Mouse (Mus musculus) G1E (cell line): ENCODE measurements around the gene Slc25a26. TPM values are rescaled to one million over a fixed set of nuclear protein-coding genes. Genes with fewer than 3 reads are reported as not detected.
"Not testable (repeated sequence)": the region's sequence is repeated elsewhere in the genome, so short reads cannot be mapped to it uniquely, and the experiment has no call there.

ENCODE experiments used
- ATAC-seq: 2 replicates; pipeline ENCODE4 v1.8.0; 2016; ENCODE audit warnings: mild to moderate bottlenecking; ENCODE audit not compliant: insufficient number of reproducible peaks, poor library complexity, low FRiP score, severe bottlenecking; ENCODE audit errors: extremely low read depth
- DNase-seq: peaks from one replicate; pipeline ENCODE4 v3.0.0; 2012; ENCODE audit warnings: low spot score
- H3K27me3 ChIP-seq: 2 replicates; pipeline ENCODE4 v1.6.1; 2012; ENCODE audit warnings: mild to moderate bottlenecking, low read length, inconsistent platforms; ENCODE audit not compliant: insufficient read depth
- H3K36me3 ChIP-seq: replicated peaks from 2 replicates; pipeline ENCODE3; 2012; ENCODE audit warnings: mild to moderate bottlenecking, inconsistent platforms
- H3K4me1 ChIP-seq: 2 replicates; pipeline ENCODE4 v1.6.1; 2012; ENCODE audit warnings: low read depth, low read length, inconsistent platforms, mixed read lengths; ENCODE audit not compliant: insufficient read depth
- H3K4me3 ChIP-seq: 2 replicates; pipeline ENCODE4 v1.5.1; 2012; ENCODE audit warnings: low read depth, mild to moderate bottlenecking, inconsistent platforms, low read length, moderate library complexity, mixed read lengths
- H3K9me3 ChIP-seq: replicated peaks from 2 replicates; pipeline ENCODE4 v1.6.1; 2012; ENCODE audit warnings: inconsistent platforms
- CTCF ChIP-seq: IDR thresholded peaks from 2 replicates; pipeline ENCODE4 v1.5.1; 2012; ENCODE audit warnings: low read depth, low read length, inconsistent platforms, mixed read lengths
- GATA1 ChIP-seq: IDR thresholded peaks from 2 replicates; pipeline ENCODE4 v1.6.1; 2012; ENCODE audit warnings: borderline replicate concordance, low read length, inconsistent platforms, mixed read lengths
- GATA2 ChIP-seq: IDR thresholded peaks from 2 replicates; pipeline ENCODE4 v1.6.1; 2012; ENCODE audit warnings: low read depth, low read length, inconsistent platforms, borderline replicate concordance
- POLR2AphosphoS5 ChIP-seq: IDR thresholded peaks from 2 replicates; pipeline ENCODE4 v1.6.1; 2012; ENCODE audit warnings: low read depth, low read length, inconsistent platforms; ENCODE audit not compliant: insufficient replicate concordance
- TAL1 ChIP-seq: conservative IDR thresholded peaks from 2 replicates; pipeline ENCODE4 v1.6.1; 2012; ENCODE audit warnings: low read depth, low read length, inconsistent platforms, mixed read lengths
- polyA plus RNA-seq: library from polyadenylated mRNA; stranded (reverse); fragments of >175 nt; gene quantifications from 2 replicates; pipeline ENCODE4 v1.2.3, GENCODE M21; 2012
- total RNA-seq, 2 experiments: library from RNA; stranded (forward) in 1 of 2; stranded (reverse) in 1 of 2; fragments of 200-1000 nt in 1 of 2; fragments of >200 nt in 1 of 2; fragmentation: Nextera tagmentation in 1 of 2; gene quantifications; 2 replicates each; pipeline ENCODE4 v1.2.3; 2014 to 2017

The Slc25a26 gene
- total and polyA plus RNA-seq, 3 experiments, result 3.3 to 11.8 (median 7.0) TPM

- Histone ChIP-seq H3K36me3 (peaks cover 48% of the 10 kb centered on the region), H3K4me1 (no peaks in the 10 kb centered on the region), H3K9me3 (no peaks in the 10 kb centered on the region), H3K27me3 (no peaks in the 10 kb centered on the region), H3K4me3 (no peak overlapping the region)
- no peak for TF ChIP-seq POLR2AphosphoS5
- no peak for TF ChIP-seq TAL1
- TF ChIP-seq CTCF, result no peak
- TF ChIP-seq GATA1, result no peak
- TF ChIP-seq GATA2, result no peak
- no peak for DNase-seq
- ATAC-seq, result no peak
These were observed 47.1 kb downstream of the Slc25a26 start for GRCm38 (mm10) chr6:94547239-94547638.

GRCm38 (mm10) chr6:94550298-94550697 lies 50.2 kb downstream of the Slc25a26 start:
- TF ChIP-seq GATA2, result no peak
- DNase-seq (no peak), ATAC-seq (no peak)
- no peaks in the 10 kb centered on the region for H3K4me1 ChIP-seq
- H3K4me3 ChIP-seq, result no peak overlapping the region
- H3K9me3 ChIP-seq, result no peaks in the 10 kb centered on the region
- no peaks in the 10 kb centered on the region for H3K27me3 ChIP-seq
- H3K36me3 ChIP-seq, result peaks cover 48% of the 10 kb centered on the region

- TF ChIP-seq GATA1 (no peak), GATA2 (no peak), CTCF (no peak), POLR2AphosphoS5 (no peak), TAL1 (no peak)
These were observed 50.7 kb downstream of the Slc25a26 start for GRCm38 (mm10) chr6:94550851-94551250.

GRCm38 (mm10) chr6:94553085-94553484 lies 53.0 kb downstream of the Slc25a26 start:
- H3K27me3 ChIP-seq, result no peaks in the 10 kb centered on the region
- no peak for TF ChIP-seq TAL1
- no peak for TF ChIP-seq POLR2AphosphoS5
- TF ChIP-seq GATA1, result no peak
- TF ChIP-seq CTCF, result no peak
- no peak for TF ChIP-seq GATA2
- peaks cover 37% of the 10 kb centered on the region for H3K36me3 ChIP-seq
- DNase-seq (no peak), ATAC-seq (no peak)
- H3K9me3 ChIP-seq, result no peaks in the 10 kb centered on the region
- H3K4me3 ChIP-seq, result no peak overlapping the region
- no peaks in the 10 kb centered on the region for H3K4me1 ChIP-seq

More at GRCm38 (mm10) chr6:94550851-94551250, 50.7 kb downstream of the Slc25a26 start:
- no peak for DNase-seq
- Histone ChIP-seq H3K27me3 (no peaks in the 10 kb centered on the region), H3K36me3 (peaks cover 43% of the 10 kb centered on the region), H3K4me1 (no peaks in the 10 kb centered on the region), H3K9me3 (no peaks in the 10 kb centered on the region), H3K4me3 (no peak overlapping the region)
- ATAC-seq, result no peak

GRCm38 (mm10) chr6:94558603-94559002 lies 58.5 kb downstream of the Slc25a26 start:
- not testable (repeated sequence) for H3K9me3 ChIP-seq, H3K27me3 ChIP-seq, ATAC-seq, H3K4me3 ChIP-seq, DNase-seq, H3K4me1 ChIP-seq
- H3K36me3 ChIP-seq, result peaks cover 32% of the 10 kb centered on the region

- Histone ChIP-seq H3K9me3 (no peaks in the 10 kb centered on the region), H3K4me1 (0 out of 2 replicates have a peak, but pooled peaks cover 2% of the 10 kb centered on the region), H3K4me3 (no peak overlapping the region), H3K36me3 (peaks cover 30% of the 10 kb centered on the region), H3K27me3 (no peaks in the 10 kb centered on the region)
- no peak for ATAC-seq
- no peak for TF ChIP-seq POLR2AphosphoS5
- no peak for TF ChIP-seq GATA1
- no peak for TF ChIP-seq CTCF
- TF ChIP-seq GATA2, result no peak
- TF ChIP-seq TAL1, result no peak
- DNase-seq, result no peak
These were observed 60.8 kb downstream of the Slc25a26 start for GRCm38 (mm10) chr6:94560896-94561295.

GRCm38 (mm10) chr6:94561346-94561745 lies 61.2 kb downstream of the Slc25a26 start:
- no peak for ATAC-seq
- TF ChIP-seq CTCF (no peak), POLR2AphosphoS5 (no peak), GATA2 (no peak), TAL1 (no peak), GATA1 (no peak)

More at GRCm38 (mm10) chr6:94561346-94561745, 61.2 kb downstream of the Slc25a26 start:
- DNase-seq, result no peak
- Histone ChIP-seq H3K4me1 (0 out of 2 replicates have a peak, but pooled peaks cover 2% of the 10 kb centered on the region), H3K4me3 (no peak overlapping the region), H3K27me3 (no peaks in the 10 kb centered on the region), H3K9me3 (no peaks in the 10 kb centered on the region), H3K36me3 (peaks cover 32% of the 10 kb centered on the region)
